Mouse (Mus musculus) lung, adult 18-20 months (tissue): ENCODE measurements at regions not wholly inside any gene's neighbourhood (a gene's known extent, or its start where the extent isn't known, plus 50 kb on each side); places are given as distances from the start of the nearest gene placed in this dataset.
"Not testable (repeated sequence)": the region's sequence is repeated elsewhere in the genome, so short reads cannot be mapped to it uniquely, and the experiment has no call there.

Experiments used
- DNase-seq, 2 experiments: peaks; one replicate each; pipeline ENCODE4 v3.0.0; 2022; ENCODE audit warnings: mixed read lengths in 2 of 2

GRCm38 (mm10) chr15:19458485-19458884 lies 639.7 kb downstream of the Cdh10 start:
- DNase-seq: no peak

DNA sequence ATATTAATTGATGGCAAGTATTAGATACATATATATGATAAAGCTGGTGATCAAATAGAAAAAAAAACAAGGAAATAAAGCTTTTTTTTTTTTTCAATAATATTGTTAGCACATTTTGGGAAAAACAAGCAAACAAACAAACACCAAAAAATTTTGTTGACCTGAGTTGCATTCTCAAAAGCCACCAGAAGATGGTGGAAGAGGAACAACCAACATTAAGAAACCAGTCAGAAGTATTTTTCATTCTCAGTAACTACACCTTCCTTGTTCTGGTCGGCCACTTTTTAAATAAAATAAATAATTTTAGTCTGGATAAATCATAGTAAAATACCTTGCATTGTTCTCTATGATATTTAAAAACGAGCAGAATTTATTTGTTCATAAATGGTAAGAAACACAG lies 654.8 kb downstream of the Cdh10 start:
- no peak for DNase-seq

DNA sequence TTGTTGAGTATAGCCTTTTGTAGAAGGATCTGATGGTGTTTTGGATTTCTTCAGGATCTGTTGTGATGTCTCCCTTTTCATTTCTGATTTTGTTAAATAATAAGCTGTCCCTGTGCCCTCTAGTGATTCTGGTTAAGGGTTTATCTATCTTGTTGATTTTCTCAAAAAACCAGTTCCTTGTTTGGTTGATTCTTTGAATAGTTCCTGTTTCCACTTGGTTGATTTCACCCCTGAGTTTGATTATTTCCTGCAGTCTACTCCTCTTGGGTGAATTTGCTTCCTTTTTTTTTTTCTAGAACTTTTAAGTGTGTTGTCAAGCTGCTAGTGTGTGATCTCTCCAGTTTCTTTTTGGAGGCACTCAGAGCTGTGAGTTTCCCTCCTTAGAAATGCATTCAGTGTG lies 674.8 kb downstream of the Cdh10 start:
- not testable (repeated sequence) for DNase-seq

GRCm38 (mm10) chr15:19519377-19519776 lies 700.6 kb downstream of the Cdh10 start:
- DNase-seq: no peak

DNA sequence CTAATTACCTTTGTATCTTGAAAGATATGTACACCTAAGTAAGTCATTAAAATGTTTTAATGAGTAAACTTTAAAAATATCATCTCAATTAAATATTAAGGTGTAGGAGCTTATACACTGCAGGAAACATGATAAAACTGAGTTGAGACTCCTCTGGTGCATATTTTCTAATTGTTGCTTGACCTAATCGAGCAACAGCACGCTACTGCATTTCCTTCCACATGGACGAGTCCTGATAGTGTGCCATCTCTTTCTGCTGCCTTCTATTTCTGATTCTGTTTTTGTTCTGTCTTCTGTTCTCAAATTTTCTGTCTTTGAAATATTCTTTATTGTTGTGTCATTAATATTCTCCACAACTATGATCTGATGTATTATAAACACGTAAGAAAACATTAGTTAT lies 721.9 kb downstream of the Cdh10 start:
- no peak for DNase-seq

GRCm38 (mm10) chr15:19549757-19550156 lies 731.0 kb downstream of the Cdh10 start:
- no peak for DNase-seq

GRCm38 (mm10) chr15:19584769-19585168 lies 766.0 kb downstream of the Cdh10 start:
- DNase-seq: no peak

GRCm38 (mm10) chr15:19585281-19585680 lies 766.5 kb downstream of the Cdh10 start:
- no peak for DNase-seq

GRCm38 (mm10) chr15:19593746-19594145 lies 775.0 kb downstream of the Cdh10 start:
- DNase-seq: no peak

DNA sequence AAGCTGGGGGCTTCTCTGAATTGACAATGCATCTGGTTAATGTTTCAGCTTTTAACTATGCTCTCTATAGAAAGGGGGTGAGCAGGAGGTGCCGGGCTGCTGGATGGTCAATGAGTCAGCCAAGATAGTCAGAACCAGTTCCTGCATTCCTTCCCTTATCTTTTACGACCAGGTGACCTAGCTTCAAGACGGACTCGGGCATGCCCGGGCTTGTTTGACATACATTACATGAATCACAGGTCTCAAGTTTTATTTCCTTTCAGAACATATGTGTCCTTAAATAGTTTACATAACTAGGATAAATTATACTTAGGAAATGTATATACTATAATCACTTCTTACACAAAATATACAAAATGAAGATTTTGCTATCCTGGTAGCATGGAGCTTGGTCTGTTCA lies 803.6 kb downstream of the Cdh10 start:
- not testable (repeated sequence) for DNase-seq

GRCm38 (mm10) chr15:19667380-19667779 lies 781.7 kb upstream of the Cdh12 start:
- DNase-seq: no peak

GRCm38 (mm10) chr15:19675545-19675944 lies 773.5 kb upstream of the Cdh12 start:
- peak in 1 of 2 experiments; percentile 0 for DNase-seq

GRCm38 (mm10) chr15:19687239-19687638 lies 761.8 kb upstream of the Cdh12 start:
- no peak for DNase-seq

DNA sequence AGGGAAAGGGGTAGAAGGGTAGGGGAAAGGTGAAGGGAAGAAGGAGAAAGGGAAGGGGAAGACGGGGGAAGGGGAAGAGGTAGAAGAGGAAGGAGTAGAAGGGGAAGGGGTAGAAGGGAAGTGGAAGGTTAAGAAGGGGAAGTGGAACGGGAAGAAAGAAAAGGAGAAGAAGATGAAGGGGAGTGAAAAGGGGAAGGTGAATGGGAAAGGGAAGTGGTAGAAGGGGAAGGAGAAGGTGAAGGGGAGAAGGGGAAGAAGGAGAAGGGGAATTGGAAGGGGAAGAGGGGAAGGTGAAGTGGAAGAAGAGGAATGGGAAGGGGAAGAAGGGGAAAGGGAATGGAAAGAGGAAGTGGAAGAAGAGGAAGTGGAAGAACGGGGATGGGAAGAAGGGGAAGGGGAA lies 737.3 kb upstream of the Cdh12 start:
- no peak for DNase-seq
